Mouse (Mus musculus) megakaryocyte progenitor cell, adult 5-6 weeks (primary cell): ENCODE results near the gene D10Jhu81e. TPM values are rescaled to one million over a fixed set of nuclear protein-coding genes. Genes with fewer than 3 reads are reported as not detected.

Experiments used
- ATAC-seq: replicated peaks from 2 replicates; pipeline ENCODE4 v1.8.0; 2016; ENCODE audit warnings: mild to moderate bottlenecking, moderate TSS enrichment, inconsistent platforms; ENCODE audit not compliant: poor library complexity
- total RNA-seq, 2 experiments: library from RNA; stranded (forward) in 1 of 2; stranded (reverse) in 1 of 2; fragments of 157-497, 149-512 nt in 1 of 2; fragments of 200-1000 nt in 1 of 2; gene quantifications; 2 replicates each; pipeline versions ENCODE4 v1.2.3 to v1.2.4; 2015 to 2017

D10Jhu81e gene
- total RNA-seq, 2 experiments from 2014 or later: 44.1 to 90.6 TPM

- no peak for ATAC-seq
Measured at GRCm38 (mm10) chr10:78164786-78165185, 4.8 kb downstream of the D10Jhu81e start.

GRCm38 (mm10) chr10:78163923-78164322 lies 5.7 kb downstream of the D10Jhu81e start:
- ATAC-seq: peak; percentile 64

- no peak for ATAC-seq
Measured at GRCm38 (mm10) chr10:78163241-78163640, 6.3 kb downstream of the D10Jhu81e start.

GRCm38 (mm10) chr10:78162646-78163045 lies 6.9 kb downstream of the D10Jhu81e start:
- ATAC-seq: no peak

GRCm38 (mm10) chr10:78161096-78161495 lies 8.5 kb downstream of the D10Jhu81e start:
- no peak for ATAC-seq

- peak; percentile 35 for ATAC-seq
Measured at GRCm38 (mm10) chr10:78160369-78161095, 9.1 kb downstream of the D10Jhu81e start.

- ATAC-seq: peak; percentile 72
Measured at GRCm38 (mm10) chr10:78159906-78160305, 9.7 kb downstream of the D10Jhu81e start.

GRCm38 (mm10) chr10:78159252-78159878 lies 10.2 kb downstream of the D10Jhu81e start:
- peak; percentile 26 for ATAC-seq

- ATAC-seq: no peak
Measured at GRCm38 (mm10) chr10:78158041-78158440, 11.5 kb downstream of the D10Jhu81e start.

GRCm38 (mm10) chr10:78156926-78157325 lies 12.7 kb downstream of the D10Jhu81e start:
- ATAC-seq: no peak

GRCm38 (mm10) chr10:78148834-78149766 lies 20.5 kb downstream of the D10Jhu81e start:
- ATAC-seq: peak; percentile 82

GRCm38 (mm10) chr10:78147908-78148441 lies 21.6 kb downstream of the D10Jhu81e start:
- no peak for ATAC-seq

- ATAC-seq: peak; percentile 18; the same call in 1 of the 2 replicates
Measured at GRCm38 (mm10) chr10:78143727-78144505, 25.7 kb downstream of the D10Jhu81e start.

- no peak for ATAC-seq
Measured at GRCm38 (mm10) chr10:78140843-78141242, 28.7 kb downstream of the D10Jhu81e start.

GRCm38 (mm10) chr10:78140251-78140600 lies 29.4 kb downstream of the D10Jhu81e start:
- no peak for ATAC-seq

- ATAC-seq: no peak
Measured at GRCm38 (mm10) chr10:78139572-78140250, 29.9 kb downstream of the D10Jhu81e start.

GRCm38 (mm10) chr10:78138812-78139523 lies 30.6 kb downstream of the D10Jhu81e start:
- ATAC-seq: no peak

- ATAC-seq: no peak
Measured at GRCm38 (mm10) chr10:78137191-78137590, 32.4 kb downstream of the D10Jhu81e start.

GRCm38 (mm10) chr10:78135947-78136346 lies 33.6 kb downstream of the D10Jhu81e start:
- ATAC-seq: no peak
